27 mouse cellular contexts compared by ENCODE assay signal in the genomic region with DNA sequence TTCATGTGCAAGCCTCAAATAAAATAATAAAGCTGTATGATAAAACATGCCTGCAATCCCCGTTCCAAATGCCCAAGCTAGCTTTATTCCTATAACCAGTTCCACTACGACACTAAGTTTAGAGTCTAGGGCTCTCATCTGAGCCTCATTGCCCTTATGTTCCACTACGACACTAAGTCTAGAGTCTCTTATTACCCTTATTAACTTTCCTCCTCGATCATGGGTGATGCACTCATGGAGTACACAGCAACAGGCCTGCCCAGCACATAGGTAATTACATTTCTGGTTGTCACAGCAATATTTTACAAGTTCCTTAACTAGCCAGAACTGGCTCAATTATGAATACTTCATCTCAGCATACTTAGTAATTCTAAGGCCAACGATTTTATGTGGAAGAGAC. TPM values are rescaled to one million over a fixed set of nuclear protein-coding genes. Genes with fewer than 3 reads are reported as not detected.
DNase-seq lines count a peak whose midpoint lies in the region; ATAC-seq and TF ChIP-seq lines count a peak whose summit lies in the region.
"Had no signal": no experiment of that assay in that cellular context is flagged by ENCODE, and none has a peak within 500 bp of the region (broad histone marks: within the 10 kb centered on the region; RNA-seq: fewer than 3 reads in every experiment).

No protein-coding gene starts in this region.

- H3K4me1 ChIP-seq in heart, embryonic 13.5 days, result peaks cover 83% of the 10 kb centered on the region
- H3K4me1 ChIP-seq in embryonic fibroblast, embryonic 13.5 days (ENCODE audit: control insufficient read depth, insufficient read depth, low read length), result peaks cover 28% of the 10 kb centered on the region

- no peak overlapping the region for H3K4me2 ChIP-seq in heart, embryonic 13.5 days
- H3K4me2 ChIP-seq in myocyte (ENCODE audit: low read depth), result peak overlapping the region; percentile 58
- H3K4me2 ChIP-seq: embryonic facial prominence, embryonic 13.5 days; forebrain, embryonic 13.5 days; hindbrain, embryonic 13.5 days had no signal

- 75% methylated on average over 5 of the region's 5 CpGs for WGBS in heart, embryonic 13.5 days

- no peaks in the 10 kb centered on the region for H3K27me3 ChIP-seq in heart, embryonic 13.5 days (replicated peaks)
- no peaks in the 10 kb centered on the region for H3K27me3 ChIP-seq in myocyte (ENCODE audit: control insufficient read depth, insufficient read depth, insufficient read length)
- H3K27me3 ChIP-seq: embryonic facial prominence, embryonic 13.5 days; forebrain, embryonic 13.5 days; hindbrain, embryonic 13.5 days had no signal

- H3K9me3 ChIP-seq in heart, embryonic 13.5 days, result no peaks in the 10 kb centered on the region
- H3K9me3 ChIP-seq: embryonic facial prominence, embryonic 10.5 days; embryonic facial prominence, embryonic 13.5 days; forebrain, embryonic 10.5 days; forebrain, embryonic 13.5 days; hindbrain, embryonic 10.5 days; hindbrain, embryonic 13.5 days had no signal

- H3ac ChIP-seq in myocyte (ENCODE audit: control insufficient read depth, insufficient read length), result no peak overlapping the region

- no peak for TF ChIP-seq POLR2A in embryonic fibroblast, embryonic 13.5 days (IDR thresholded peaks at IDR 0.05; ENCODE audit: low read depth, low read length)
- TF ChIP-seq POLR2A in myocyte (IDR thresholded peaks at IDR 0.05; ENCODE audit: insufficient read length, low read depth), result no peak

- H3K79me2 ChIP-seq in myocyte (ENCODE audit: control insufficient read depth, insufficient read depth), result peaks cover 100% of the 10 kb centered on the region

- no peak for TF ChIP-seq CTCF in layer of hippocampus, adult 2 months (conservative IDR thresholded peaks at IDR 0.05)
- no peak for TF ChIP-seq CTCF in embryonic fibroblast, embryonic 13.5 days (IDR thresholded peaks at IDR 0.05; ENCODE audit: borderline replicate concordance, insufficient read depth, low read length)

- no peak for DNase-seq in heart, adult 18-20 months
- DNase-seq in layer of hippocampus, adult 2 months (ENCODE audit: low spot score in 2 of 2), result no peak
- no peak for DNase-seq in layer of hippocampus, postnatal 10 days (ENCODE audit: low spot score in 2 of 2)
- no peak for DNase-seq in thymus, postnatal 14 days
- DNase-seq in yolk sac, embryonic 10.5 days (ENCODE audit: low spot score), result no peak
- DNase-seq: adrenal gland, adult 8-10 months; adrenal gland, postnatal 25 days; cerebellum, adult 8-10 months; cerebellum, postnatal 36 days; embryo, embryonic 11 days; gastrocnemius, postnatal 25 days; heart, adult 2 months; heart, postnatal 10 days; heart, postnatal 36 days had no signal

- H3K4me3 ChIP-seq in heart, embryonic 13.5 days, result no peak overlapping the region
- H3K4me3 ChIP-seq in layer of hippocampus, adult 2 months, result no peak overlapping the region
- H3K4me3 ChIP-seq in embryonic fibroblast, embryonic 13.5 days (ENCODE audit: insufficient read depth, low read length), result no peak overlapping the region
- H3K4me3 ChIP-seq in myocyte, result no peak overlapping the region
- H3K4me3 ChIP-seq: embryonic facial prominence, embryonic 10.5 days; embryonic facial prominence, embryonic 13.5 days; forebrain, embryonic 10.5 days; forebrain, embryonic 13.5 days; heart, adult 2 months; hindbrain, embryonic 10.5 days; hindbrain, embryonic 13.5 days had no signal

- 0 out of 2 replicates have a peak overlapping the region, but pooled peaks have one; percentile 40 for H3K9ac ChIP-seq in heart, embryonic 13.5 days
- H3K9ac ChIP-seq: embryonic facial prominence, embryonic 13.5 days; forebrain, embryonic 13.5 days; hindbrain, embryonic 13.5 days had no signal

- H3K36me3 ChIP-seq in heart, embryonic 13.5 days, result peaks cover 6% of the 10 kb centered on the region; the same call in 1 of the 2 replicates
- peaks cover 4% of the 10 kb centered on the region for H3K36me3 ChIP-seq in myocyte (ENCODE audit: control insufficient read depth, insufficient read depth)
- H3K36me3 ChIP-seq: embryonic facial prominence, embryonic 13.5 days; hindbrain, embryonic 13.5 days had no signal

- 0 out of 2 replicates have a peak overlapping the region, but pooled peaks have one; percentile 12 for H3K27ac ChIP-seq in heart, embryonic 13.5 days (replicated peaks)
- peak overlapping the region; percentile 39; the same call in 1 of the 2 replicates for H3K27ac ChIP-seq in layer of hippocampus, adult 2 months
- 0 out of 2 replicates have a peak overlapping the region, but pooled peaks have one; percentile 1 for H3K27ac ChIP-seq in embryonic fibroblast, embryonic 13.5 days (ENCODE audit: insufficient read depth, low read length)
- H3K27ac ChIP-seq: embryonic facial prominence, embryonic 10.5 days; embryonic facial prominence, embryonic 13.5 days; forebrain, embryonic 10.5 days; forebrain, embryonic 13.5 days; heart, adult 2 months; hindbrain, embryonic 10.5 days; hindbrain, embryonic 13.5 days had no signal

- no peak for ATAC-seq in heart, embryonic 13.5 days (ENCODE audit: extremely low read depth, insufficient number of reproducible peaks, low FRiP score, low TSS enrichment)
- ATAC-seq: activated CD4-positive, CD25-positive, alpha-beta regulatory T cell, adult 4 months; CD4-positive, CD25-positive, alpha-beta regulatory T cell, adult 4 months; forebrain, embryonic 13.5 days; forebrain, embryonic 16.5 days; hindbrain, embryonic 16.5 days had no signal

TF ChIP-seq in myocyte, 11 proteins besides CTCF, POLR2A, EP300 and RAD21:
- no peak for TF ChIP-seq SRF (IDR thresholded peaks at IDR 0.05; ENCODE audit: control insufficient read depth, insufficient read length, low read depth)
- no peak for TF ChIP-seq USF1 (IDR thresholded peaks at IDR 0.05; ENCODE audit: low read depth)
- TF ChIP-seq POLR2AphosphoS2 (IDR thresholded peaks at IDR 0.05; ENCODE audit: insufficient read length, low read depth), result no peak
- no peak for TF ChIP-seq REST (IDR thresholded peaks at IDR 0.05; ENCODE audit: insufficient read depth, insufficient read length)
- no peak for TF ChIP-seq TCF12 (IDR thresholded peaks at IDR 0.05; ENCODE audit: insufficient read depth, poor library complexity, severe bottlenecking)
- no peak for TF ChIP-seq CEBPB (IDR thresholded peaks at IDR 0.05; ENCODE audit: insufficient read depth, poor library complexity, severe bottlenecking)

RNA-seq across cellular contexts. Expression of gene Ankrd11, which starts 36.3 kb away (rescaled TPM):
- polyA plus RNA-seq in heart, embryonic 13.5 days (2015; fragmentation: Nextera tagmentation; extraction: Ambion mirVana), result 18.8 and 20.3 TPM in 2 replicates
- total RNA-seq in heart, adult 18-20 months (2021), result 10 to 100 TPM; 67.7 to 72.7 TPM
- total RNA-seq in layer of hippocampus, adult 2 months (2021), result 100 to 1,000 TPM; 165 to 176 TPM
- total RNA-seq in layer of hippocampus, postnatal 10 days (2021), result 100 to 1,000 TPM; 147 to 160 TPM
- polyA plus RNA-seq in embryonic fibroblast, embryonic 13.5 days (2011; ENCODE audit: insufficient read length, low read depth, missing spikeins), result 76.2 and 83.5 TPM in 2 replicates
- polyA plus RNA-seq in myocyte (2012; fragmentation: generic; extraction: Trizol), result 56.4 TPM

RNA-seq across cellular contexts. Expression of gene Spg7, which starts 56.9 kb away (rescaled TPM):
- polyA plus RNA-seq in heart, embryonic 13.5 days (2015; fragmentation: Nextera tagmentation; extraction: Ambion mirVana), result 62.2 and 62.7 TPM in 2 replicates
- 10 to 100 TPM; 94.2 to 100.0 TPM for total RNA-seq in heart, adult 18-20 months (2021)
- total RNA-seq in layer of hippocampus, adult 2 months (2021), result 10 to 100 TPM; 63.4 to 66.3 TPM
- total RNA-seq in layer of hippocampus, postnatal 10 days (2021), result 10 to 100 TPM; 65.8 to 75.5 TPM
- polyA plus RNA-seq in embryonic fibroblast, embryonic 13.5 days (2011; ENCODE audit: insufficient read length, low read depth, missing spikeins), result 52.4 and 80.7 TPM in 2 replicates
- polyA plus RNA-seq in myocyte (2012; fragmentation: generic; extraction: Trizol), result 83.4 TPM
